Mouse (Mus musculus): Measurements from ENCODE around the gene Ikzf1.

Gene Ikzf1

GRCm38 (mm10) chr11:11778345-11778744 lies 93.5 kb downstream of the Ikzf1 start:
- no peak for TF ChIP-seq GATA4 (IDR thresholded peaks at IDR 0.05; ENCODE audit: insufficient replicate concordance, low read length)

- TF ChIP-seq GATA4 (IDR thresholded peaks at IDR 0.05; ENCODE audit: insufficient replicate concordance, low read length), result no peak
These were observed 96.9 kb downstream of the Ikzf1 start for GRCm38 (mm10) chr11:11781728-11782127.

DNA sequence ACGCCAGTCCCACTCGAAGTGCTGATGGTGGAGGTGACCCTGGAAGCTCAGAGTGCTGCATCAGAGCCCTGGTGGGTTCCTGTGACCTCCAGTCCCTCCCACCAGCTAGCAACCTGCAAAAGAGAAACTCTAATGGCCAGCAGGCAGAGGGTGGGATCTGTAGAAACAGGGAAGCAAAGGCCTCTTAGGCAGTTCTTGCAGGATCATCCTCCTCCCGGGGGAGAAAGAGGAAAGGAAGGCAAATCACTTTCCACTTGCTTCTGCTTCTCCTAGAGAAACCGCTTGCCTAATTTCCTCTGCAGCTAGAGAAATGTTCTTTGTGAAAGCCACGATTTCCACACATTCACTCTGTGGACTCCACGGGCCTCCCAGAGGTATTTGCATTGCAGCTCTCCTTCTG lies 100.7 kb downstream of the Ikzf1 start:
- no peak for TF ChIP-seq GATA4 (IDR thresholded peaks at IDR 0.05; ENCODE audit: insufficient replicate concordance, low read length)

DNA sequence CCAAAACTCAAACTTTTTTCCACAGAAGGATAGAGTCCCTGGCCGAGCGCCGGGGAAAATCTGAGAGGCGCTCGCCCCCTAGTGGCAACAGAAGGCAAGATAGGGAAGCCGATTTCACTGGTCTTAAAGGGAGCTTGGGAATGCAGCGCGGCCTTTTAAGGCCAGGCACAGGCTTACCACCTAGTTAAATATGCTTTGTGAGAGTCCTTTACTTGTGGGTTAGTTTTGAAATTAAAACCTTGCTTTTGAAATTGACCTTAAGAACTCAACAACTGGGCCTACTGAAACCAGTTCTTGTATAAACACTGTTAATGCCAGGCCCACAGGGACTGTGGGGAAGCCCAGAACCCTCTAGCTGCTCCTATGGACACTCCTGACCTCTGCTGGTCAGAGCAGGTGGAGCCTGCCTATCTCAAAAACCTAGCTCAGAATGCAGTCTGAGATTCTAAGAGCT lies 103.7 kb downstream of the Ikzf1 start:
- peak; percentile 52; the same call in 1 of the 2 replicates for TF ChIP-seq GATA4 (IDR thresholded peaks at IDR 0.05; ENCODE audit: insufficient replicate concordance, low read length)

- TF ChIP-seq GATA4 (IDR thresholded peaks at IDR 0.05; ENCODE audit: insufficient replicate concordance, low read length), result no peak
These were observed 109.8 kb downstream of the Ikzf1 start for GRCm38 (mm10) chr11:11794626-11795025.

GRCm38 (mm10) chr11:11798690-11799089 lies 113.9 kb downstream of the Ikzf1 start:
- no peak for TF ChIP-seq GATA4 (IDR thresholded peaks at IDR 0.05; ENCODE audit: insufficient replicate concordance, low read length)

GRCm38 (mm10) chr11:11800304-11800703 lies 115.5 kb downstream of the Ikzf1 start:
- no peak for TF ChIP-seq GATA4 (IDR thresholded peaks at IDR 0.05; ENCODE audit: insufficient replicate concordance, low read length)

GRCm38 (mm10) chr11:11801067-11801466 lies 116.3 kb downstream of the Ikzf1 start:
- no peak for TF ChIP-seq GATA4 (IDR thresholded peaks at IDR 0.05; ENCODE audit: insufficient replicate concordance, low read length)

DNA sequence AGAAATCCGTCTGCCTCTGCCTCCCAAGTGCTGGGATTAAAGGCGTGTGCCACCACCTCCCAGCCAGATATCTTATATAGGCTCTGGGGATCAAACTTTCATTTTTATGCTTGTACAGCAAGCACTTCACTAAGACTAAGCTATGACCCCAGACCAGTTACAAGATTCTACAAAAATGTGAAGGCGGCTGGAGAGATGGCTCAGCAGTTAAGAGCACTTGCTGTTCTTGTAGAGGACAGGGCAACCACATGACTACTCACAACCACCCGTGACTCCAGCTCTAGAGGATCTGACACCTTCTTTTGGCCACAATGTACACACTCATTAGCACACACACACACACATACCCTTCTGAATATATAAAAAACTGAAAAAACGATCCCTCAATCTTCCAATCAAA lies 119.6 kb downstream of the Ikzf1 start:
- no peak for TF ChIP-seq GATA4 (IDR thresholded peaks at IDR 0.05; ENCODE audit: insufficient replicate concordance, low read length)

GRCm38 (mm10) chr11:11805951-11806350 lies 121.1 kb downstream of the Ikzf1 start:
- TF ChIP-seq GATA4 (IDR thresholded peaks at IDR 0.05; ENCODE audit: insufficient replicate concordance, low read length), result no peak

- no peak for TF ChIP-seq GATA4 (IDR thresholded peaks at IDR 0.05; ENCODE audit: insufficient replicate concordance, low read length)
These were observed 123.4 kb downstream of the Ikzf1 start for GRCm38 (mm10) chr11:11808035-11808819.

DNA sequence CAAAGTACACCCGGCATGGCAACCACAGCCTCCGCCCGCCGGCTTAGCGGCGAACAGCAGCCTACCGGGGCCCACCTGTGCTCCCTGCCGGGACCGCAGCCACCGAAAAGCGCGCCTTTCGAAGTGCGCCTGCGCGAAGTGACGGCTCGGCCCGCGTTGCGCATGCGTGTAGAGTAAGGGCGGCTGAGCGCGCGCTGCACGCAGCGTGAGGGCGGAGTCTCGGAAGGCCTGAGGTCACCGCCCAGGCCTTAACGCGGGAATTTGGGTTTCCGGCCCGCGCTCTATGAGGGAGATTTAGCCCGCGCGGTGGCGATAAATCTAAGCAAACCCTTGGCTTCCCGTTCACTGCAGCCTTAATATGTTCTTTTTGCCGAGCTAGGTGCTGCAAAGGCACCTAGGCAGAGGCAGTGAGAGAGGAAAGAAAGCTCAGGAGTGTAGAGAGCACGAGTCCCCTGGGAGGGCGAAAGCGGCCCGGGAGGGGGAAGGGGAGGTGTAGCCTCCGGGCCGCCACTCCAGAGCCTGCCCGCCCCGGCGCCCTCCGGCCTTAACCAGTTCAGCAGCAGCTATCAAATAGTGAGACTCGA lies 124.1 kb downstream of the Ikzf1 start, which contains the start of gene Fignl1:
Gene Fignl1 (minus strand): TSS at position 143 of the 584 bp plus-strand sequence.
- no peak for TF ChIP-seq GATA4 (IDR thresholded peaks at IDR 0.05; ENCODE audit: insufficient replicate concordance, low read length)

GRCm38 (mm10) chr11:11809404-11810175 lies 124.8 kb downstream of the Ikzf1 start:
- no peak for TF ChIP-seq GATA4 (IDR thresholded peaks at IDR 0.05; ENCODE audit: insufficient replicate concordance, low read length)

GRCm38 (mm10) chr11:11811906-11812480 lies 127.2 kb downstream of the Ikzf1 start:
- no peak for TF ChIP-seq GATA4 (IDR thresholded peaks at IDR 0.05; ENCODE audit: insufficient replicate concordance, low read length)

- no peak for TF ChIP-seq GATA4 (IDR thresholded peaks at IDR 0.05; ENCODE audit: insufficient replicate concordance, low read length)
These were observed 130.9 kb downstream of the Ikzf1 start for GRCm38 (mm10) chr11:11815737-11816136.
